Mouse (Mus musculus) midbrain, embryonic 15.5 days (tissue): ENCODE data around the gene Cep19. TPM values are rescaled to one million over a fixed set of nuclear protein-coding genes. Genes with fewer than 3 reads are reported as not detected.
"Not testable (repeated sequence)": the region's sequence is repeated elsewhere in the genome, so short reads cannot be mapped to it uniquely, and the experiment has no call there.

Experiments
- ATAC-seq: fragments of 200-750 bp; cut with Nextera tagmentation; replicated peaks from 2 replicates; pipeline ENCODE4 v1.8.0; 2017; ENCODE audit warnings: moderate TSS enrichment
- H3K27ac ChIP-seq: fragments of 300-500 bp; sonication (generic); 2 replicates; pipeline ENCODE4 v1.5.1; 2015; ENCODE audit warnings: mild to moderate bottlenecking, inconsistent platforms
- H3K27me3 ChIP-seq: fragments of 300-500 bp; sonication (generic); replicated peaks from 2 replicates; pipeline ENCODE4 v1.6.1; 2015; ENCODE audit warnings: inconsistent platforms
- H3K36me3 ChIP-seq: fragments of 300-500 bp; sonication (generic); replicated peaks from 2 replicates; pipeline ENCODE4 v1.6.1; 2015; ENCODE audit warnings: inconsistent platforms
- H3K4me1 ChIP-seq: fragments of 300-500 bp; sonication (generic); 2 replicates; pipeline ENCODE4 v1.6.1; 2015; ENCODE audit warnings: inconsistent platforms
- H3K4me2 ChIP-seq: fragments of 300-500 bp; sonication (generic); 2 replicates; pipeline ENCODE4 v1.6.1; 2015; ENCODE audit warnings: inconsistent platforms, mild to moderate bottlenecking, moderate library complexity
- H3K4me3 ChIP-seq: fragments of 300-500 bp; sonication (generic); 2 replicates; pipeline ENCODE4 v1.5.1; 2015; ENCODE audit warnings: mild to moderate bottlenecking, inconsistent platforms
- H3K9ac ChIP-seq: fragments of 300-500 bp; sonication (generic); 2 replicates; pipeline ENCODE4 v1.6.1; 2015; ENCODE audit warnings: mild to moderate bottlenecking, inconsistent platforms
- H3K9me3 ChIP-seq: fragments of 300-500 bp; sonication (generic); 2 replicates; pipeline ENCODE4 v1.6.1; 2016; ENCODE audit warnings: inconsistent platforms
- WGBS: fragments of 180-500 bp; shearing (Covaris S2); methylation state at CpG from one replicate; pipeline ENCODE4 v1.1.7; 2015; ENCODE audit warnings: mixed read lengths; 5-methylcytosine and 5-hydroxymethylcytosine counted together
- polyA plus RNA-seq: library from polyadenylated mRNA; unstranded; fragments of >200 nt; fragmentation: Nextera tagmentation; extraction: Ambion mirVana; gene quantifications from 2 replicates; pipeline ENCODE4 v1.2.1, GENCODE M21; 2015

The Cep19 gene
- 43.2 and 45.2 TPM in 2 replicates for polyA plus RNA-seq

DNA sequence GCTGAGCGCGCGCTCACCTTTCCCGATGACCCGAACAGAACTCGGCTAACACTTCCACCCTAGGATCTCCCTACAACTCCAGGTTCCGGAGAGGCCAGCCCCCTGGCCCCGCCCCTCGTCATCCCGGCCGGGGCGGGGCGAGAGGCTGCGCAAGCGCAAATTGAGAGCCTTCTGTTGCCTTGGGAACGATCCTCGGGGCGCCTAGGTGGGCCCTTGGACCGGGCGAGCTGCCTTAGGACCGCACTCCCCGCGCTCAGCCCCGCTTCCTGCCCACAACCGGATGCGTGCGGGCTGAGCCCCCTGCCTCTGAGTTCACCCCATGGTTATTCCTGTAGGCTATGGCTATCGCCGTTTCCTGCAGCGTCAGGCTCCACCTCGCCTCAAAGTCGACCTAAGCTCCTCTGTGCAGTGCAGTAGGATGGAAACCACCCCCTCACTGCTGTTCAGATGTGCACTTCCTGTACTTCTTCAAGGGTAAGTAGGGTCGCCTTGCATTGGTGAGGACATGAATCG lies at the start of gene Cep19, which contains the start of gene Pigx:
Cep19 (plus strand) TSS at position 163 of the 513 bp plus-strand sequence.
Pigx (minus strand) TSS at position 103 of the 513 bp plus-strand sequence.
- no peaks in the 10 kb centered on the region for H3K27me3 ChIP-seq
- peaks cover 6% of the 10 kb centered on the region; the same call in 1 of the 2 replicates for H3K36me3 ChIP-seq
- H3K4me3 ChIP-seq: peak within 1 kb of the TSS; percentile 90
- peak within 1 kb of the TSS; percentile 85 for H3K27ac ChIP-seq
- 0% methylated on average over 34 of the region's 34 CpGs for WGBS
- peak within 1 kb of the TSS; percentile 77 for H3K9ac ChIP-seq
- no peaks in the 10 kb centered on the region for H3K9me3 ChIP-seq
- peak; percentile 98 for ATAC-seq
- peaks cover 21% of the 10 kb centered on the region for H3K4me1 ChIP-seq
- H3K4me2 ChIP-seq: peak within 1 kb of the TSS; percentile 66

DNA sequence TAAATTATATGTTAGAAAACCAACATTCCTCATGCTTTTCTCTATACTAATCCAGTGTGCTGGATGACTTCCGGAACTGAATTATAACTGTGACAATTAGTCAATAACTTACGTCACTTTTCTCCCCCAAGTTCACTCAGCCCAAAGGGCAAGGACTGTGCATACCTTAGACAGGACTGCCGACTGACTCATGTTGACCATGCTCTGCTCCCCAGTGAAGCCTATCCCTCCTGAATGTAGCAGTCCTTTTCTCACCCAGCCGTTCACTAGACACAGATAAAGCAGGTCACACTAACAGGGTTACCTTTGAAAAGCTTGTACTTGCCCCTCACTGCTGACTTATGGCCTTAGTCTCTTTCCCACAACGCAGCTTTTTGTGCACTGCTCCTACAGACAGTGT lies 40.8 kb upstream of the Cep19 start:
- ATAC-seq: no peak
- Histone ChIP-seq H3K4me1 (no peaks in the 10 kb centered on the region), H3K27me3 (no peaks in the 10 kb centered on the region), H3K9ac (no peak overlapping the region), H3K27ac (no peak overlapping the region), H3K9me3 (no peaks in the 10 kb centered on the region), H3K4me2 (no peak overlapping the region), H3K36me3 (no peaks in the 10 kb centered on the region), H3K4me3 (no peak overlapping the region)
- WGBS: 83% methylated on average over 5 of the region's 5 CpGs

DNA sequence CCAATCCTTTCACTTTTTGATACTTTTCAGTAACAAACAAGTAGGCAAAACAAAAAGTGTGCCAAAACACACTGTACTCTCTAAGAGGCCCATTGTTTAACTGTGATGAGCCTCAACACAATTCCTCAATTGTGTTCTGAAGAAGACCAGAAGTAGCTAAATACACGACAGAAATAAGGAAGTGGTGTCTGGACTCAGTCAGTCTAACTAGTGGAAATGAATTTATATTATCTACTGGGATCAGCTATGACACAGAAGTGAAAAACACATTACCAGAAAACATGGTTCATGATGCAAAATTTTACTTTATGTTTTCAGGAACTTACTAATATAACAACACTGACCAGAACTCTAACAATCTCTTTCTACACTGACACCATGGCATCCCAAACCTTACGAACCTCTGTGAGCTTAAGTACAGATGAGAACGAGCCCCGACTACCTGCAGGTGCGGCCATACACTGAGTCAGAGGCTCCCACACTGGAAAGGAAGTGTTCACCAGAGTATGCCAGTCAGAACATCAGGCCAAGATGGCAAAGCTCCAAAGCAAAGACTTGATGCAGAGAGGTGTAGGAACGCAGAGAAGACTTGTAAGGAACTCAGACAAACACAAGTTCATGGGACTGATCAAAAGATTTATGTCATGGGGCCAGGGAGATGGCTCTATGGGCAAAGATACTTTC lies 39.6 kb upstream of the Cep19 start:
- H3K9me3 ChIP-seq: no peaks in the 10 kb centered on the region
- no peak overlapping the region for H3K4me2 ChIP-seq
- H3K4me1 ChIP-seq: no peaks in the 10 kb centered on the region
- no peak overlapping the region for H3K9ac ChIP-seq
- H3K27me3 ChIP-seq: no peaks in the 10 kb centered on the region
- 85% methylated on average over 6 of the region's 6 CpGs for WGBS
- H3K27ac ChIP-seq: no peak overlapping the region
- ATAC-seq: no peak
- H3K36me3 ChIP-seq: no peaks in the 10 kb centered on the region
- no peak overlapping the region for H3K4me3 ChIP-seq

DNA sequence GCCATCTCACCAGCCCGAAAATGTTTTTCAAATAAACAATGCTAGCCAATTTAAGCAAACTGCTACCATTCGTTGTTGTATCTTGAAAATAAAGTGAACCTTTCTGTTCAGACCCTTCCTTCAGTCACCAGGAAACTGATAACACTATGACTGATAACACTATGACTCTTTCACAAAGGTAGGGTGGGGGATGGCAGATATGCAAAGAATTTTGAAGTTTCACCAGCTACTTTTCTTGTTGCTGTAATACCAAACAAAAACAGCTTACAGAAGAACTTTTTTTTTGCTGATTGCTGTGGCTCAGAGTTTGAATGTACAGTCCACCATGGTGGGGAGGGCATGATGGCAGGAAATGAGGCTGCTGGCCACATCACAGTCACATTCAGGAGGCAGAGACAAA lies 37.4 kb upstream of the Cep19 start:
- ATAC-seq: no peak
- no peaks in the 10 kb centered on the region for H3K36me3 ChIP-seq
- no peak overlapping the region for H3K27ac ChIP-seq
- no peaks in the 10 kb centered on the region for H3K9me3 ChIP-seq
- WGBS: 80% methylated on average over 2 of the region's 2 CpGs
- no peak overlapping the region for H3K4me3 ChIP-seq
- H3K9ac ChIP-seq: no peak overlapping the region
- H3K27me3 ChIP-seq: no peaks in the 10 kb centered on the region
- H3K4me1 ChIP-seq: 0 out of 2 replicates have a peak, but pooled peaks cover 3% of the 10 kb centered on the region
- no peak overlapping the region for H3K4me2 ChIP-seq

DNA sequence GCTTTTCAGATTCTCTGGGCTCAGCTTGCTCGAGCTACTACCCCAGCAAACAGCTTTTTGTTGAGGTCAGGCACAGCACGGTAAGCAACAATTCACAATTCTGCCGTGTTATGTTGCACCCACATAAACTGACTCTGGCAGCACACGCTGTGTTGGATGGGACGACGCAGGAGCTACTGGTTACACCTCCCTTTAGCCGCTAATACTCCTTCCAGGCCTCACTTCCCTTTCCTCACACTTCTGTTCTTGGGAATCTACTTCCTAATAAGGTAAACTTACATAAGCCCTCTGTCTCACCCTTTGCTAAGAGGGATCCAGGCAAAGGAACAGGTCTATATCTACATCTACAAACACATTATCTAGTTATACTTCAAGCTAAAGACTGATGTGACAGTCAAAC lies 35.7 kb upstream of the Cep19 start:
- 89% methylated on average over 7 of the region's 7 CpGs for WGBS
- H3K27me3 ChIP-seq: no peaks in the 10 kb centered on the region
- no peak for ATAC-seq
- H3K27ac ChIP-seq: no peak overlapping the region
- H3K4me3 ChIP-seq: no peak overlapping the region
- H3K9me3 ChIP-seq: no peaks in the 10 kb centered on the region
- H3K36me3 ChIP-seq: no peaks in the 10 kb centered on the region
- H3K4me2 ChIP-seq: no peak overlapping the region
- H3K9ac ChIP-seq: no peak overlapping the region
- H3K4me1 ChIP-seq: 0 out of 2 replicates have a peak, but pooled peaks cover 3% of the 10 kb centered on the region

DNA sequence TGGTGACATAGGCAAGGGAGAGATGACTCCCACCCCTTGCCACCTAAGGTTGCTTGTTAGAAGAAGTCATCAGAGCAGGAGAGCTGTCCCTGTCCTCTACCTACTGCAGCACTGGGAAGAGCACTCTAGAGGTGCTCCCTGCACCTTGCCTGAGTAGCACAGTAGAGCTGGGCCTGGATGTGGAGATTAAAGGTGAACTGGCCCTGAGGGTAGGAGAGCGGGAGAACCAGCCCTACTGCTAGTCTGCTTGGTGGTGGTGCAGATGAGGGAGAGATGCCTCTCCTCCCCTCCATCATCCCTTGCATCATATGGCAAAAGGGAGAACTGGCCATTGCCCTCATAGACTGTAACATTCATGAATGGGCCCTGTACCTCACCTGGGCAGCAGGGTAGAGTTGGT lies 32.7 kb upstream of the Cep19 start:
- no peak for ATAC-seq
- 100% methylated on average over 1 of the region's 1 CpGs for WGBS

DNA sequence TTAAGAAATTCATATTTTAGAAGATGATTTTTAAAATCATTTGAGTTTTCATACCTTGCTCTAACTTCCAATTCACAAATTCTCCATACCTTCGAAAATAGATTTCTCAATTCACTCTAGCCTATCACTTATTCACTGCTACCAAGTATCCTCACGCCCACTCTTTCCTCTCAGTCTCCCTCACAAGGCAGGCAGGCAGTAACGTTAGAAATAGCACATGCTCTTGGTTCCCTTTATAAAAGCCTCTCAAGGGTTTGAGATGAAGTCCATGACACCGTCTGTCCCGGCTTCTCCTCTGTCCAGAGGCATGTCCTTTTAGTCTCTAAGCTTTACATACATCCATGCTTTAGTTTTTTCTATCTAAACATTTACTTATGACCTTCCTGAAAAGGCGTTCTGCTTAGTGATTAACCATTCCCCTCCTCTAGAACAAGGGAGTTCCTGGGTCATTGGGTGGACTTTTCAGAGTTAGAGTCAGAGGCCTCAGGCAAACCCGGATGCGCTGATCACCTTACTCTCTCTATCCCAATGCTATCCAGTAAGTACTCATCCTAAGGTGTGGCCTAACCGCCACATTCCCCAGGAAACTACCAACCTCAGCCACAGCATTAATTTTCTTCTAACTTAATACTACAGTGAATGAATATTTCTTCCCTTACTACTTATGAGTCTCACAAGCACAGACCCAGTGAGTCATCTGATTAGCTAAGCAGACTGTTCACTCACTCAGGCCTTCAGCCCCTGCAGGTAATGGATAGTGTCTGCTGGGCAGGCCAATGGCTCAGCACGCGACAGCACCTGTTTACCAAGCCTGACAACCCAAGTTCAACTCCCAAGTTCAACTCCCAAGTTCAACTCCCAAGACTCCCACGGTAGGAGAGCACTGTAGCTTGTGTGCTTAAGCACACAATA lies 31.0 kb upstream of the Cep19 start:
- H3K36me3 ChIP-seq: no peaks in the 10 kb centered on the region
- 0 out of 2 replicates have a peak, but pooled peaks cover 3% of the 10 kb centered on the region for H3K4me1 ChIP-seq
- no peaks in the 10 kb centered on the region for H3K9me3 ChIP-seq
- H3K27me3 ChIP-seq: no peaks in the 10 kb centered on the region
- no peak overlapping the region for H3K9ac ChIP-seq
- ATAC-seq: no peak
- 86% methylated on average over 12 of the region's 12 CpGs for WGBS
- no peak overlapping the region for H3K4me2 ChIP-seq
- H3K27ac ChIP-seq: no peak overlapping the region
- no peak overlapping the region for H3K4me3 ChIP-seq

More for the DNA sequence above, 32.7 kb upstream of the Cep19 start:
- H3K4me2 ChIP-seq: no peak overlapping the region
- H3K27me3 ChIP-seq: no peaks in the 10 kb centered on the region
- 0 out of 2 replicates have a peak, but pooled peaks cover 3% of the 10 kb centered on the region for H3K4me1 ChIP-seq
- no peak overlapping the region for H3K4me3 ChIP-seq
- no peak overlapping the region for H3K27ac ChIP-seq
- H3K36me3 ChIP-seq: no peaks in the 10 kb centered on the region
- H3K9ac ChIP-seq: no peak overlapping the region
- no peaks in the 10 kb centered on the region for H3K9me3 ChIP-seq

DNA sequence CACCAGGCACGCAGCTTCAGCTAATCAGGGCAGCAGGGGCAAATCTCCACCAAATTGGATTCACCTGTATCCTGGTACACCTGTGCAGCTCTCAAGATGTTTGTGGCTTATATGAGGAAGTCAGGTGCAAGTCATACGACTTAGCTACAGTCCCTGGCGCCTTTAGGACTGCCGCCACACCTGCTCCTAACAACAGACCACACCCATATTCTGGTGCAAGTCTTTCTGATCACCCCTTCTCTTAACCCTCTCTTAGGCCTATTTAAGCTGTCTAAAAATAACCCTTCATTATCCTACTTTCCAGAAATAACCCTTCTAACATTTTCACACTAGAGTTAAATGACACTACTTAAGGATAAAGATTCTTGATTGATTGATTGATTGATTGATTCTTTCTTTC lies 29.5 kb upstream of the Cep19 start:
- not testable (repeated sequence) for ATAC-seq, H3K4me1 ChIP-seq
- WGBS: 76% methylated on average over 4 of the region's 4 CpGs

DNA sequence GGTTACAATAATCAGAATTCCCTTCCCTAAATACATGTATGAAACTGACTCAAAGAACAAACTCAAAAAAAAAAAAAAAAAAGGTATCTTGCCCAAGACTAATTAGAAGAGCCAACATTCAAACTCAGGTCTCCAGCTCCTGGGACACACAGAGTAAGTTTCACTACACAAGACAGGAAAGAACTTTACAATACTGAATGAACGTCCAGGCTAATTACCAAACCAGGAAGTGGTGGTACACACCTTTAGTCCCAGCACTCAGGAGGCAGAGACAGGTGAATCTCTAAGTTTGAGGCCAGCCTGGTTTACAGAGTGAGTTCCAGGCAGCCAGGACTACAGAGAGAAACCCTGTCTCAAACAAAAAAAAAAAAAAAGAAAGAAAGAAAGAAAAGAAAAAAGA lies 23.8 kb upstream of the Cep19 start:
- Histone ChIP-seq H3K27me3 (no peaks in the 10 kb centered on the region), H3K9me3 (no peaks in the 10 kb centered on the region), H3K27ac (no peak overlapping the region), H3K4me3 (no peak overlapping the region), H3K4me2 (no peak overlapping the region), H3K9ac (no peak overlapping the region), H3K36me3 (no peaks in the 10 kb centered on the region), H3K4me1 (peaks cover 27% of the 10 kb centered on the region)
- no peak for ATAC-seq
- WGBS: 74% methylated on average over 1 of the region's 1 CpGs

More for the DNA sequence above, 29.5 kb upstream of the Cep19 start:
- H3K27ac ChIP-seq, H3K27me3 ChIP-seq, H3K9ac ChIP-seq, H3K4me2 ChIP-seq, H3K36me3 ChIP-seq, H3K9me3 ChIP-seq, H3K4me3 ChIP-seq: not testable (repeated sequence)

DNA sequence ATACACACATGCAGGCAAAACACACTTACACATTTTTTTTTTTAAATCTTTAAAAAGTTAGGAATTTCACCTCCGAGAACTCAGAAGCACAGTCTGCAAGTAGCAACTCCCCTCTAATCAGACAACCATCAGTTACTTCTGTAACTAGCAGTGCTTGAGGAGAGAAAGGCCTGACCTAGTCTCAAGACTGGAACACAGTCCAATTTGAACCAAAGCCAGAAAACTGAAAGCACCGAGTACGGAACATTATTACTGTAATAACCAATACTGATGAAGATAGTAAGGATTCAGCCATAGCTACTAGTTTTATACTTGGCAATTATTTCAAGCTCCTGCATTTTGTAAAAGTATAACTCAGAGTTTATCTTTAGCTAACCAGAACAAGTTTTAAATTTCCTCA lies 23.2 kb upstream of the Cep19 start:
- Histone ChIP-seq H3K4me2 (no peak overlapping the region), H3K27me3 (no peaks in the 10 kb centered on the region), H3K4me3 (no peak overlapping the region), H3K9me3 (no peaks in the 10 kb centered on the region), H3K4me1 (peaks cover 27% of the 10 kb centered on the region), H3K9ac (no peak overlapping the region), H3K27ac (no peak overlapping the region), H3K36me3 (no peaks in the 10 kb centered on the region)
- WGBS: 79% methylated on average over 3 of the region's 3 CpGs
- no peak for ATAC-seq

DNA sequence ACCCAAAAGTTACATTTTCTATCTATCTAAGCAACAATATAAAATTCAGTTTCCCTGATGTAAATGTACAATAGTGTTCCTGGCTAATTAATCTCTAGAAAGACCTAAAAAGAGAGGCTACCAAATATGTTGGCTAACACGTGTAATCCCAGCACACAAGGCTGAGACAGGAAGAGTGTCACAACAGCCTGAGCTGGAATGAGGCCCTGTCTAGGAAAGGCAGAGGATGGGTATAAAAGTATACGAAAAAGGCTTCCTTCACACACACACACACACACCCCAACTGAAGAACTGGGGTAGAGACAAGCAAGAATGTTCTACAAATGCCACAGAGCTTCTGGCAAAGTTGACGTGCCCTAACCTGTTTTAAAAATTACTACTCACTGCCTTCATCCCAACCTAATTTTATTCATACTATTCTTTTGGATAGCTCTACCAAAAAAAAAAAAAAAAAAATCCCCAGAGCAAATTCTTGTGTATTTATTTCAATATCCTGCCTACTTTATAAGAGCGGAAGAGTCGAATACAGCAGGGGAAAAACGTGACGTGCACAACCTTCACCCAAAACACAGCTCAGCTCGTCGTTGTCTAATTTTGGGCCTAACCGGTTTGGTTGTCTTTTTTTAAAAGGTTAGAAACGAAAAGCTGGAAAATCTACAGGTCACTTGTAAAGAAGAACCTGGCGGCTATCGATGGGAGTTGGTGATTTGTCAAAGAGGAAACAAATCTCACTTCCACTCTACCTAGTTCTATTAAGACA lies 21.8 kb upstream of the Cep19 start:
- no peaks in the 10 kb centered on the region for H3K36me3 ChIP-seq
- H3K9me3 ChIP-seq: no peaks in the 10 kb centered on the region
- H3K4me2 ChIP-seq: peak overlapping the region; percentile 69
- no peak for ATAC-seq
- H3K27me3 ChIP-seq: no peaks in the 10 kb centered on the region
- WGBS: 9% methylated on average over 13 of the region's 13 CpGs
- peaks cover 27% of the 10 kb centered on the region for H3K4me1 ChIP-seq
- peak overlapping the region; percentile 96 for H3K4me3 ChIP-seq
- peak overlapping the region; percentile 93 for H3K9ac ChIP-seq
- H3K27ac ChIP-seq: no peak overlapping the region
